Mouse (Mus musculus) MEL (cell line): ENCODE measurements around the gene Slc36a3. TPM values are rescaled to one million over a fixed set of nuclear protein-coding genes. Genes with fewer than 3 reads are reported as not detected.

Source experiments
- DNase-seq: peaks from one replicate; pipeline ENCODE4 v3.0.0; 2011; ENCODE audit warnings: low read depth, low spot score
- H3K27ac ChIP-seq: 2 replicates; pipeline ENCODE4 v1.5.1; 2012; ENCODE audit warnings: low read depth, mild to moderate bottlenecking, control low read depth, low read length, moderate library complexity; ENCODE audit not compliant: control insufficient read depth
- H3K27me3 ChIP-seq, 2 experiments: fragments of 150-350 bp in 1 of 2; sonication (generic) in 1 of 2; 2 replicates each; pipeline ENCODE4 v1.6.1; 2012; ENCODE audit warnings: low read length in 2 of 2, mild to moderate bottlenecking in 2 of 2, improper control_type of control experiment in 1 of 2, moderate library complexity in 1 of 2; ENCODE audit not compliant: insufficient read depth in 2 of 2, control insufficient read depth in 1 of 2
- H3K36me3 ChIP-seq, 2 experiments: 2 replicates each; pipeline ENCODE4 v1.6.1; 2012 to 2014; ENCODE audit warnings: low read length in 2 of 2, improper control_type of control experiment in 1 of 2, inconsistent platforms in 1 of 2, mild to moderate bottlenecking in 1 of 2; ENCODE audit not compliant: insufficient read depth in 2 of 2, control insufficient read depth in 1 of 2
- H3K4me1 ChIP-seq, 2 experiments: fragments of 150-350 bp in 1 of 2; sonication (generic) in 1 of 2; 2 replicates each; pipeline ENCODE4 v1.6.1; 2012; ENCODE audit warnings: low read length in 2 of 2, improper control_type of control experiment in 1 of 2, mild to moderate bottlenecking in 1 of 2; ENCODE audit not compliant: insufficient read depth in 2 of 2, control insufficient read depth in 1 of 2
- H3K4me3 ChIP-seq, 2 experiments: fragments of 150-350 bp in 1 of 2; sonication (generic) in 1 of 2; 2 replicates each; pipeline ENCODE4 v1.5.1; 2012; ENCODE audit warnings: low read depth in 2 of 2, low read length in 2 of 2, mild to moderate bottlenecking in 2 of 2, moderate library complexity in 2 of 2, control low read depth in 1 of 2, improper control_type of control experiment in 1 of 2; ENCODE audit not compliant: control insufficient read depth in 1 of 2, insufficient read depth in 1 of 2
- H3K79me2 ChIP-seq: 2 replicates; pipeline ENCODE4 v1.6.1; 2012; ENCODE audit warnings: mild to moderate bottlenecking, low read length, moderate library complexity; ENCODE audit not compliant: control insufficient read depth, poor library complexity, insufficient read depth
- H3K9ac ChIP-seq: 2 replicates; pipeline ENCODE4 v1.6.1; 2012; ENCODE audit warnings: low read depth, mild to moderate bottlenecking, control low read depth, low read length, moderate library complexity; ENCODE audit not compliant: control insufficient read depth, poor library complexity, severe bottlenecking
- H3K9me3 ChIP-seq: fragments of 150-350 bp; sonication (generic); replicated peaks from 2 replicates; pipeline ENCODE4 v1.6.1; 2012; ENCODE audit warnings: mild to moderate bottlenecking, low read length, improper control_type of control experiment, moderate library complexity; ENCODE audit not compliant: insufficient read depth
- BHLHE40 ChIP-seq: IDR thresholded peaks from 2 replicates; pipeline ENCODE4 v1.6.1; 2012; ENCODE audit warnings: low read depth, mild to moderate bottlenecking, inconsistent platforms, low read length, improper control_type of control experiment, borderline replicate concordance
- CHD1 ChIP-seq: IDR thresholded peaks from 2 replicates; pipeline ENCODE4 v1.6.1; 2012; ENCODE audit warnings: low read depth, mild to moderate bottlenecking, inconsistent platforms, low read length, improper control_type of control experiment
- CTCF ChIP-seq, 3 experiments: IDR thresholded peaks in 2 of 3; conservative IDR thresholded peaks in 1 of 3; 2 replicates each; pipeline ENCODE4 v1.5.1; 2011 to 2012; ENCODE audit warnings: low read length in 3 of 3, low read depth in 2 of 3, mild to moderate bottlenecking in 2 of 3, improper control_type of control experiment in 1 of 3, inconsistent platforms in 1 of 3, mixed read lengths in 1 of 3, moderate library complexity in 1 of 3; ENCODE audit not compliant: control insufficient read depth in 1 of 3, insufficient read depth in 1 of 3, poor library complexity in 1 of 3, severe bottlenecking in 1 of 3
- E2F4 ChIP-seq: IDR thresholded peaks from 2 replicates; pipeline ENCODE4 v1.6.1; 2011; ENCODE audit warnings: low read depth, low read length, improper control_type of control experiment, borderline replicate concordance
- EP300 ChIP-seq, 2 experiments: IDR thresholded peaks; 2 replicates each; pipeline ENCODE4 v1.6.1; 2011; ENCODE audit warnings: improper control_type of control experiment in 2 of 2, low read length in 2 of 2, low read depth in 1 of 2, mild to moderate bottlenecking in 1 of 2
- ETS1 ChIP-seq: IDR thresholded peaks from 2 replicates; pipeline ENCODE4 v1.6.1; 2012; ENCODE audit warnings: low read depth, mild to moderate bottlenecking, inconsistent platforms, low read length, improper control_type of control experiment, moderate library complexity
- GATA1 ChIP-seq: IDR thresholded peaks from 2 replicates; pipeline ENCODE4 v1.6.1; 2011; ENCODE audit warnings: low read depth, low read length, improper control_type of control experiment
- MYC ChIP-seq: IDR thresholded peaks from 2 replicates; pipeline ENCODE4 v1.6.1; 2011; ENCODE audit warnings: low read depth, mild to moderate bottlenecking, low read length, improper control_type of control experiment, moderate library complexity
- NELFE ChIP-seq: IDR thresholded peaks from 2 replicates; pipeline ENCODE4 v1.6.1; 2011; ENCODE audit warnings: low read depth, low read length, improper control_type of control experiment
- POLR2A ChIP-seq, 2 experiments: IDR thresholded peaks; 2 replicates each; pipeline ENCODE4 v1.6.1; 2011 to 2012; ENCODE audit warnings: low read length in 2 of 2, mild to moderate bottlenecking in 2 of 2, control low read depth in 1 of 2, improper control_type of control experiment in 1 of 2, low read depth in 1 of 2, moderate library complexity in 1 of 2; ENCODE audit not compliant: control insufficient read depth in 1 of 2, insufficient read depth in 1 of 2, poor library complexity in 1 of 2
- POLR2AphosphoS2 ChIP-seq: IDR thresholded peaks from 2 replicates; pipeline ENCODE4 v1.6.1; 2011; ENCODE audit warnings: low read length, improper control_type of control experiment
- POLR2AphosphoS5 ChIP-seq: IDR thresholded peaks from 2 replicates; pipeline ENCODE4 v1.6.1; 2012; ENCODE audit warnings: low read depth, borderline replicate concordance, mild to moderate bottlenecking, inconsistent platforms, low read length, moderate library complexity, mixed read lengths
- RAD21 ChIP-seq: IDR thresholded peaks from 2 replicates; pipeline ENCODE4 v1.6.1; 2011; ENCODE audit warnings: mild to moderate bottlenecking, low read depth, low read length, improper control_type of control experiment
- SIN3A ChIP-seq: IDR thresholded peaks from 2 replicates; pipeline ENCODE4 v1.6.1; 2012; ENCODE audit warnings: low read length, improper control_type of control experiment, inconsistent platforms
- TAL1 ChIP-seq: IDR thresholded peaks from 2 replicates; pipeline ENCODE4 v1.6.1; 2012; ENCODE audit warnings: mild to moderate bottlenecking, inconsistent platforms, low read length, moderate library complexity, mixed read lengths
- TBP ChIP-seq: IDR thresholded peaks from 2 replicates; pipeline ENCODE4 v1.8.0; 2011; ENCODE audit warnings: low read depth, low read length, improper control_type of control experiment
- USF2 ChIP-seq, 2 experiments: IDR thresholded peaks; 2 replicates each; pipeline ENCODE4 v1.6.1; 2011 to 2012; ENCODE audit warnings: improper control_type of control experiment in 2 of 2, low read length in 2 of 2, borderline replicate concordance in 1 of 2, inconsistent platforms in 1 of 2, low read depth in 1 of 2, mild to moderate bottlenecking in 1 of 2; ENCODE audit not compliant: insufficient read depth in 1 of 2
- ZC3H11A ChIP-seq: IDR thresholded peaks from 2 replicates; pipeline ENCODE4 v1.6.1; 2012; ENCODE audit warnings: low read depth, mild to moderate bottlenecking, inconsistent platforms, low read length, improper control_type of control experiment
- ZMIZ1 ChIP-seq: IDR thresholded peaks from 2 replicates; pipeline ENCODE4 v1.6.1; 2012; ENCODE audit warnings: low read depth, mild to moderate bottlenecking, inconsistent platforms, low read length, improper control_type of control experiment, moderate library complexity
- ZNF384 ChIP-seq: IDR thresholded peaks from 2 replicates; pipeline ENCODE4 v1.6.1; 2012; ENCODE audit warnings: low read depth, mild to moderate bottlenecking, inconsistent platforms, low read length, improper control_type of control experiment
- polyA plus RNA-seq, 2 experiments: library from polyadenylated mRNA; stranded (reverse) in 1 of 2; unstranded in 1 of 2; fragments of >175 nt in 1 of 2; fragments of >200 nt in 1 of 2; gene quantifications; 2 replicates each; pipeline versions ENCODE4 v1.2.1 to v1.2.4; 2012; ENCODE audit warnings: low replicate concordance in 2 of 2, low read depth in 1 of 2; ENCODE audit not compliant: insufficient read length in 2 of 2, insufficient read depth in 1 of 2, missing spikeins in 1 of 2
- total RNA-seq: library from RNA; depleted of rRNA; stranded (reverse); fragments of 300-350 nt; gene quantifications from 2 replicates; pipeline ENCODE4 v1.2.3, GENCODE M21; 2012; rRNA removed

The Slc36a3 gene
- total and polyA plus RNA-seq, 3 experiments: 0.12 to 0.15 TPM; not detected in 1

GRCm38 (mm10) chr11:55075602-55076001 lies 75.9 kb downstream of the Slc36a3 start:
- Histone ChIP-seq H3K27me3 (peaks cover 3 to 6% of the 10 kb centered on the region in 2 experiments), H3K9ac (no peak overlapping the region), H3K4me1 (no peaks in the 10 kb centered on the region; a peak in 1 of 4 replicates), H3K79me2 (no peaks in the 10 kb centered on the region), H3K9me3 (no peaks in the 10 kb centered on the region), H3K36me3 (no peaks in the 10 kb centered on the region), H3K27ac (no peak overlapping the region), H3K4me3 (no peak overlapping the region)
- no peak for TF ChIP-seq MYC
- no peak for TF ChIP-seq SIN3A
- no peak for TF ChIP-seq USF2 (IDR thresholded peaks at IDR 0.05; ENCODE audit: borderline replicate concordance in 1 of 2, insufficient read depth in 1 of 2, low read depth in 1 of 2, low read length in 2 of 2)
- no peak for TF ChIP-seq NELFE
- TF ChIP-seq TAL1: no peak
- no peak for TF ChIP-seq GATA1
- TF ChIP-seq BHLHE40: no peak
- no peak for TF ChIP-seq E2F4
- no peak for TF ChIP-seq ZMIZ1
- TF ChIP-seq CHD1: no peak
- TF ChIP-seq POLR2A (IDR thresholded peaks at IDR 0.05; ENCODE audit: control insufficient read depth in 1 of 2, insufficient read depth in 1 of 2, low read depth in 1 of 2, low read length in 2 of 2, poor library complexity in 1 of 2): no peak
- no peak for TF ChIP-seq POLR2AphosphoS5
- no peak for TF ChIP-seq ZC3H11A
- no peak for TF ChIP-seq EP300 (IDR thresholded peaks at IDR 0.05; ENCODE audit: low read depth in 1 of 2, low read length in 2 of 2)
- TF ChIP-seq TBP: no peak
- no peak for TF ChIP-seq RAD21
- TF ChIP-seq ETS1: no peak
- no peak for TF ChIP-seq ZNF384
- no peak for TF ChIP-seq POLR2AphosphoS2
- TF ChIP-seq CTCF (IDR thresholded peaks at IDR 0.05 in 2 of 3, conservative IDR thresholded peaks at IDR 0.05 in 1 of 3; ENCODE audit: control insufficient read depth in 1 of 3, insufficient read depth in 1 of 3, low read depth in 2 of 3, low read length in 3 of 3, poor library complexity in 1 of 3, severe bottlenecking in 1 of 3): no peak
- no peak for DNase-seq

Other genes with a start within 250 kb of the Slc36a3 start
- 0.12 TPM in 1 of 2 replicates, not detected in the other for gene Gpx3, start 249.3 kb downstream of the Slc36a3 start, total RNA-seq
- under 1 TPM in 1 of 2 experiments, not detected in 1; 0.15 TPM for gene Gpx3, start 249.3 kb downstream of the Slc36a3 start, polyA plus RNA-seq
- 8.1 and 10.5 TPM in 2 replicates for gene Tnip1, start 188.8 kb downstream of the Slc36a3 start, total RNA-seq
- gene Tnip1, start 188.8 kb downstream of the Slc36a3 start, polyA plus RNA-seq: 10 to 100 TPM in 1 of 2 experiments, not detected in 1; 19.7 TPM
- 47.0 and 49.0 TPM in 2 replicates for gene Anxa6, start 118.3 kb downstream of the Slc36a3 start, total RNA-seq
- gene Anxa6, start 118.3 kb downstream of the Slc36a3 start, polyA plus RNA-seq: 10 to 100 TPM in 1 of 2 experiments, not detected in 1; 49.4 TPM
- gene Ccdc69, start 73.6 kb downstream of the Slc36a3 start, total RNA-seq: 0.31 and 0.72 TPM in 2 replicates
- under 1 TPM in 1 of 2 experiments, not detected in 1; 0.42 TPM for gene Ccdc69, start 73.6 kb downstream of the Slc36a3 start, polyA plus RNA-seq
- gene Gm2a, start 53.6 kb downstream of the Slc36a3 start, total RNA-seq: 0.19 and 0.42 TPM in 2 replicates
- gene Gm2a, start 53.6 kb downstream of the Slc36a3 start, polyA plus RNA-seq: under 1 TPM in 1 of 2 experiments, not detected in 1; 0.52 TPM
- not detected in 2 replicates for gene Slc36a2, start 33.4 kb upstream of the Slc36a3 start, total RNA-seq
- gene Slc36a2, start 33.4 kb upstream of the Slc36a3 start, polyA plus RNA-seq: not detected
- 2.8 and 3.1 TPM in 2 replicates for gene Slc36a1, start 52.6 kb upstream of the Slc36a3 start, total RNA-seq
- 1 to 10 TPM in 1 of 2 experiments, not detected in 1; 5.2 TPM for gene Slc36a1, start 52.6 kb upstream of the Slc36a3 start, polyA plus RNA-seq
- under 0.01 and 0.03 TPM in 2 replicates for gene Fat2, start 184.9 kb upstream of the Slc36a3 start, total RNA-seq
- under 1 TPM in 1 of 2 experiments, not detected in 1; 0.01 TPM for gene Fat2, start 184.9 kb upstream of the Slc36a3 start, polyA plus RNA-seq